Mouse (Mus musculus) left cerebral cortex, postnatal 14 days (tissue): ENCODE measurements around the gene H1foo. TPM values are rescaled to one million over a fixed set of nuclear protein-coding genes. Genes with fewer than 3 reads are reported as not detected.

Experiments used
- DNase-seq, 2 experiments: peaks; one replicate each; pipeline ENCODE4 v3.0.0; 2021 to 2022; ENCODE audit warnings: low spot score in 2 of 2, mixed read lengths in 1 of 2
- intact Hi-C: fragments of 180-260 bp; cut with DNase I; formaldehyde crosslinking; loops from one replicate; pipeline ENCODE4 v1.15.1; 2025
- total RNA-seq, 2 experiments: library from RNA; stranded (reverse); gene quantifications; 2 replicates each; pipeline ENCODE4 v1.2.3; 2021

H1foo gene
- total RNA-seq, 2 experiments from 2014 or later = not detected

DNA sequence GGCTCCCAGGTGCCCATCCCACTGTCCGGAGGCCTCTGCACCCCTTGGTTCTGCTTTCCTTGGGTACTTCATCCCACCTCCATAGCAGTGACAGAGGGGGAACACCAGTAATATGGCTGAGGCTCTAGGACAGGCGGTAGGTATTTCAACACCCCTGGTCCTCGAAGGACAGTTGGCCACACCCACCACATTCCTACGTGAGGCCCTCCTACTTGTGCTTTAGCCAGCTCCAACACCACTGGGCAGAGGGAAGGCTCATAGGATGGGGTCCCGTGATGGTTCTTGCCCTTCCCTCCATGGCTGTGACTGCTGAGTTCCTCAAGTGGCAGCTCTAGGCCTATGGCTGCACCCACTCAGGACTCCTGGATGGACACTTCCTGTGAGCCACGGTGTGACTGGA is 19.9 kb upstream of the H1foo start:
- intact Hi-C loops = no loop called here
- no peak for DNase-seq

DNA sequence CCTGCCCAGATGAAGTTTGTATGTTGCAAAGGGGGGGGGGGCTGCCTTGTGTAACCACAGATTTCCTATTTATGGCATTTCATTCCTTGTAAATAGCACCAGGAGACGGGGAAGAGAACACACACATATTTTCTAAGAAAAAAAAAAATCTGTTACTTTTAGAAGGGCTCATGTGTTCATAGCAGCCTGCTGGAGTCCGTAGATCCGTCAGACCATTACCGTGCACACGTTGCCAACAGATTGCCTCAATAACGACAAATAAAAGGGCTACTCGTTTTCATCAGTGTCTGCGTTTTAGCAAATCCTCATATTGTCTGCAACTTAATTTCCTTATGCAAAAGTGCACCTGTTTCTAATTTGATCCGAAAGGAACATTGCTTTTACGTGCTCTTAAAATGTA is 18.3 kb upstream of the H1foo start:
- intact Hi-C loops = no loop called here
- DNase-seq = no peak

DNA sequence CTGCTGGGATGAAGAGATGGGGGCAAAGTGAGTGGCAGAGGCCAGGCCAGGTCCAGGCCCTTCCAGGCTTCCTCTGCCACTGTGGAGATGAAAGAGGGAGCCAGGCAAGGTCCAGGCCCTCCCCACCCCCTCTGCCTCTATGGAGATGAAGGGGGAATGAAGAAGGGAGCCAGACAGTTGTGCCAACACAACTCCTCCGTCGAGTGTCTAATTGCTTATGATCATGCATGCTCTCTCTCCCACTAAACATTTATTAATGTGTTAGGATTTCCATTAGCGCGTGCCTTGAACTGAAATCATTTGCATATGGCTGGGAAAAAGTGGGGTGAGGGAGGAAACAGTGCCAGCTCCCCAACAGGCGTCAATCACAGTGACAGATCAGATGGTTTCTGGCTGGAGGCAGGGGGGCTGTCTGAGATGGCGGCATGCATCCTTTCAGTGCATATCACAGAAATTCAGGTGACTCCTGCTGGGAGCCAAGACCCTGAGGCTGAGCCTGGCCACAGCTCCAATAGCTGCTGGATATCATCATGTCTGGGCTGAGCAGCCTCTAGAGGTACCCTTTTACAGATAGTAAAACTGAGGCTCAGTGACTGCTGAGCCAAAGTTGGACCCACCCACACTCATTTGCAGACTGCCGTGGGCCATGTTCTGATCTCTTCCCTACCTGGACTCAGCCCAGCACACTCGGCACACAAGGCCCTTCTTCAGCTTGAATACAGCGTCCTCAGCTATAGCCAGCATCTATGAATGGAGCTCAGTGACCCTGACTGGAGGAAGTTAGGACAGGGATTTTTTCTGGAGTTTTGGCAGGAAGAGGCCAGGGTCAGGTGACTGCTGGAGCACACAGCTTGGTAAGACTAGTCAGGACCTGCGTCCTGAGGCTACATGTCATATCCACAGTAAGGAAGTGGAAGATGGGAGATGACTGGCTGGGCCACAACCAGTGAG is 17.2 kb upstream of the H1foo start:
- intact Hi-C loops = no loop called here
- DNase-seq = no peak

DNA sequence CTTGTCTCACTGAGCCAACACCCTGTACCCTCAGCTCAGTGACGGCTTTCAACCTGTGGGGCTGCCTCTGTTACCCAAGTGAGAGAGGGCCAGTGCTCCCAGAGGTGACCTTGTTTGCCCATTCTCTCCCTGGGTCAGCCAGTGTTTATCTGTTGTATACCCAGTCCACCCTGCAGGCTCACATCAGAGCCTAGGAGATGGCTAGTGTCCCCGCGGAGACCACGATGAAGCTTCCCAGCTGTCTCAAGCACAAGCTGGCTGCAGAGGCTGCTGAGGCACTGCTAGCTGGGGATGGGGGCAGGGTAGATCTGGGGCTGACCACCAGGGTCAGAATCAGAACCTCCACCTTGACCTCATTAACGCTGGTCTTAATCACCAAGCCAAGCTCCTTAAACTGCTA is 14.7 kb upstream of the H1foo start:
- DNase-seq = no peak
- intact Hi-C loops = no loop called here

DNA sequence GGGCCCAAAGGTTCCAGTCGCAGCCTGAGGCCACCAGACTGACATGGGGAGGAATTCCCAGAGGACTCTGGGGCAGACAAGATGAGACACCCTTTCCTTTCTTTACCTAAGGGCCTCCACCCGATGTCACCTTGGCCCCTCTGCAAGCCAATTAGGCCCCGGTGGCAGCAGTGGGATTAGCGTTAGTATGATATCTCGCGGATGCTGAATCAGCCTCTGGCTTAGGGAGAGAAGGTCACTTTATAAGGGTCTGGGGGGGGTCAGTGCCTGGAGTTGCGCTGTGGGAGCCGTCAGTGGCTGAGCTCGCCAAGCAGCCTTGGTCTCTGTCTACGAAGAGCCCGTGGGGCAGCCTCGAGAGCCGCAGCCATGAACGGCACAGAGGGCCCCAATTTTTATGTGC is 13.1 kb upstream of the H1foo start, which contains the start of gene Rho:
Gene Rho, plus strand, starts transcription at position 110 of the 400 bp plus-strand sequence.
- DNase-seq = no peak
- intact Hi-C loops = no loop called here

DNA sequence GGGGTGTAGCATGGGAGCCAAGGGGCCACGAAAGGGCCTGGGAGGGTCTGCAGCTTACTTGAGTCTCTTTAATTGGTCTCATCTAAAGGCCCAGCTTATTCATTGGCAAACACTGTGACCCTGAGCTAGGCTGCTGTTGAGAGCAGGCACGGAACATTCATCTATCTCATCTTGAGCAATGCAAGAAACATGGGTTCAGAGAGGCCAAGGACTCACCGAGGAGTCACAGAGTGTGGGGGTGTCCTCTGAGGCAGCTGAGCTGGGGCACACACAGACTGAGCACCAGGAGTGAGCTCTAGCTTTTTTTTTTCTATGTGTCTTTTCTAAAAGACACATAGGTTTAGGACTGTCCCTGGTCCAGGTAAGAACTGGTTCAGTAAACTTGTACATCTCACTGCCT is 12.3 kb upstream of the H1foo start:
- intact Hi-C loops = no loop called here
- DNase-seq = no peak

DNA sequence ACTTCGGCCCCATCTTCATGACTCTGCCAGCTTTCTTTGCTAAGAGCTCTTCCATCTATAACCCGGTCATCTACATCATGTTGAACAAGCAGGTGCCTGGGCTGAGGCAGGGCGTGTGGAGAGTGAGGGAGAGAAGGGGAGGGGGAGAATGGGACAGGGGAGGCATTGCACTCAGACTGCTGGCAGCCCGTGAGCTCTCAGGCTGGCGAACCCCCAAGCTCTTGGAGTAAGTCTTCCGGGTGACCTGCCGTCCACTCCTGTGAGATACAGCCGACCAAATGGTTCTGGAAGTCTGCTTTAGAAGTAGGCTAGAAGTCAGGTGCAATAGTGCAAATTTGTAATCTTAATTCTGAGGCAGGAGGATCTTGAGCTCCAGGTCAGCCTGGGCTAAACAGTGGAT is 9.2 kb upstream of the H1foo start:
- no peak for DNase-seq
- intact Hi-C loops = no loop called here

DNA sequence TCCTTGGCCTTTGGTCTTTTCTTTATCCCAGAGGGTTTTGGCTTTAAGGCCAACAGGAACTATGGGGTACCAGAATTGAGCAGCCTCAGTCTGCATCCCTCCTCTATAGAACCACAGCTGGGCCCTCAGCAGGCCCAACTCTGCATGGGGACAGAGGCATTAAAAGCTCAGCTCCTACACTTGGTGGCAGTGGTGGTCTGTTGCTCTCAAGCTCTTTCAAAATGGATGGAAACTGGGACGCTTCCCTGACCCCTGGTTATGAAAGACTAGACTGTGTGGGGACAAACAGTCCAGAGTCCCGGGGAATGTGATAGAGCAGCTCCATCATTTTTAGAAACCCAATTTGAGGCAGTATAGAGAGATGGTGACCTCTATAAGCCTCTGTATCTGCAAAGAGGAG is 6.7 kb upstream of the H1foo start:
- DNase-seq = no peak
- intact Hi-C loops = no loop called here

DNA sequence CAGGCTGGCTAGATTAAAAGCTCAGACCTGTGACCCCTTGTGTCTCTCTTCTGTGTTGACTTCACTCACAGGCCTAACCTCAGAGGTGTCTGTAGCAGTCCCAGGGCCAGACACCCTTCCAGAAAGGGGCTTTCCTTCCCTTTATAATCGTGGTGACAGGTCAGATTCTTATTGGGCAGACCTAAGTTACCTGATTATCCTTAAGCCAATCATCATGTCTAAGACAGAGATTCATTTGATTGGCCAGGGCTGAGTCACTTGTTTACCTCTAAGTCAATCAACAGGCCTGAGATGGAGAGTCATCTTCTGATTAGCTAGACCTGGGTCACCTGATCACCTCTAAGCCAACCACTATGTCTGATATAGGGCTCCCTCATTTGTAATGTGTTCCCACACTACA is 5.9 kb upstream of the H1foo start:
- intact Hi-C loops = no loop called here
- no peak for DNase-seq

DNA sequence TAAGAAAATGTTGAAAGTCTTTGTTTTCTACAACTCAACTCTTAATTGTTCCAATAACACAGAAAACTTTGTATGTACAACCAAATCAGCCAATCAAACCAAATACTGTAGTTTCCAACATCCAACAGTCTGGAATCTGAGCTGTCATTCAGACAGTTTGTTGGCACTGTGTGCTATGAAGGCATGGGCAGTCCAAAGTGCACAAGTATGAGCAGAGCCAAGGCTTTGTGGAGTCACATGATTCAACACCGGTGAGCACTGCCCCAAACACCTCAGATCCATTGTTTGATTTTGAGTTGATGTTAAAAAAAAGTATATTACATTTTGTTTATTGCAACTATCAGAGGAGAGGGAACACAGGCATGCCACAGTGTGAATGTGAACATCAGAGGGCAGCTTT is 4.1 kb upstream of the H1foo start:
- DNase-seq = no peak
- intact Hi-C loops = no loop called here

DNA sequence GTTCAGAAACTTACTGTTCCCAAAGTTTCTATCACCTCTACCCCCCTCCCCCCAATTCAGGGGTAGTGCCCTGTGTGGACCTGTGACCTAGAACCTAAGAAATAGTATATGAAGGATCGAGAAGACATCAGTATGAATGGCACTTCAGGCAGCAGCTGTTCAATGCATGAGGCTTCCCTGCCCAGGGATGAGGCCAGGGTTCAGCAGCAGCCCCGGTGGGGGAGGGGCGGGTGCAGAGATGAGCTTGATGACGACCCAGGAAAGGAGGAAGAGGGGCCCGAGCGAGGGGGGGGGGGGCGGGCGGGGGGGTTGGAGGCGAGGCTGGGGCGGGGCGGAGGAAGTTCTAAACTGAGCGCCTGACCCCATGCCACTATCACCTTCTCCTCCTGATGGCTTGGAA is 3.6 kb upstream of the H1foo start:
- no peak for DNase-seq
- intact Hi-C loops = no loop called here

DNA sequence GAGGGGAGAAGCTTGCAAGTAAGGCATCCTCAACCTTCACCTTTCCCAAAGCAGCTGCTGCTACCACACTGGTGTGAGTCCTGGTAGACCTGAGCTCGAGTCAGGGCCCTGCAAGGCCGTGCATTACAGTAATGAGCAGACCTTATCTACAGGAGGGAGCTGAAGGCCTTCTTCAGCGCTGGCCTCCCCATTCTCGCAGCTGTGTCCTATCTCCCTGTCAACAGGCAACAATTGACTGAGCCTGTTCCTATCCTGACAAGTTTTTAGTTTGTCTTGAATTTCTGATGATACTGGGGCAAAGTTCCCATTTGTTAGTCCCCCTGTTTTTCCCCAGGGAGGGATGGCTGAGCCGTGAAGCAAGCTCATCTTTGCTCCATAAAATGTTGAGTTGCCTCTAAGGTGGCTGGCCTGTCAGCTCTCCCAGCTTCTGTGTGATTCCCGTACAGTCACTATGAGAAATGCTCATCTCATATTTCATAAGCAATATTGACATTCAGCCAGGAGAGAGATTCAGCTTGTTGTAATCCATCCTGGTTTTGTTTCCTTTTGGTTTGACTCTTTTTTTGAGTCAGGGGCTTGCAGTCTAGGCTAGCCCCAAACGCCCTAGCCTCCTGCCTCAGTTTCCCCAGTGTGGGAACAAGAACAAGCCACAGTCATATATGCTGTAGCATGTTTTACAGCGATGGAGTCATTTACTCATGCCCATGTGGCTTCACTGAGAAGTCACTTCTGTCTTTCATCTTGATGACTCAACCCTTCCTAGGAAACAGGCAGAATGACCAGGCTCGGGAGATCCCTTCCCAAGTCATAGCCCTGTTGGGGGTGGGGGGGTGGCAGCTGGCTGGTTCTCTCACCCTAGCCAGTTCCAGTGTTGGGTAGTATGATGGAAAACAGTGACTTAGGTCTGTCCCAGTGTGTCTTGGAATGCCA is 975 bp upstream of the H1foo start:
- DNase-seq = no peak
- intact Hi-C loops = no loop called here

DNA sequence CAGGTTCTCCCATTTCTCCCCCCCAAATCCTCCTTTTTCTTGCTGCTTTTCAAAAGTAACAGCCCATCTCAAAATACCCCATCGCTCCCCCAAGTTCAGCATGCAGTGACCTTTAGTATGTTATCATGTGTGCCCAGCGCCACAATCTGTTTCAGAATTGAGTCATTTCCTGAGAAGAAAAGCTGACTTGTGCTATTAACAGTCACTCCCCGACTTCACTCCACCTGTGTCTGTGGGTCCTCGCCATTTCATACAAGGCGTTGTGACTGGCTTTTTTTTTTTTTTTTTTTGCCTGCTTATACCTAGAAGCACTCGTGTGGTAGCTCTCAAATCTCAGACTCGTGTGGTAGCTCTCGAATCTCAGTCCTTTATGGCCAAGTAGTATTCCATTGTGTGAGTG is 895 bp downstream of the H1foo start:
- no peak for DNase-seq
- intact Hi-C loops = no loop called here

DNA sequence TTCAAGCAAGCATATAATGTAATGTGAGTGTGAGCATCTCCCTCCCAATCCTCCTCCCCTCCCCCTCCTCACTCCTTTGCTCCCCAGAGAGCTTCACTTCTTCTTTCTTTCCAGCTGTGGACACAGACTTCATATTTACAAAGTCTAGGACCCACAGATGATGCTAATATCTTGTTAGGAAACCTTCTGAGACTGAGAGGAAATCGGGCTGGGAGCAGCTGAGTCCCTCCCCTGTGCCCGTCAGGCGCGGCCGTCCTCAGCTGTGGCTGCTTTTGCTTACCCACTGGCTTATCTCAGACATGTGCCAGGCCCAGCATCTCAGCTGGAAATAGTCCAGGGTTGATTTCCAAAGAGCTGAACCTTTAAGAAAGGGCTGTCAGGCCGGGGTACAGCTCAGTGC is 1.7 kb downstream of the H1foo start:
- intact Hi-C loops = no loop called here
- no peak for DNase-seq

DNA sequence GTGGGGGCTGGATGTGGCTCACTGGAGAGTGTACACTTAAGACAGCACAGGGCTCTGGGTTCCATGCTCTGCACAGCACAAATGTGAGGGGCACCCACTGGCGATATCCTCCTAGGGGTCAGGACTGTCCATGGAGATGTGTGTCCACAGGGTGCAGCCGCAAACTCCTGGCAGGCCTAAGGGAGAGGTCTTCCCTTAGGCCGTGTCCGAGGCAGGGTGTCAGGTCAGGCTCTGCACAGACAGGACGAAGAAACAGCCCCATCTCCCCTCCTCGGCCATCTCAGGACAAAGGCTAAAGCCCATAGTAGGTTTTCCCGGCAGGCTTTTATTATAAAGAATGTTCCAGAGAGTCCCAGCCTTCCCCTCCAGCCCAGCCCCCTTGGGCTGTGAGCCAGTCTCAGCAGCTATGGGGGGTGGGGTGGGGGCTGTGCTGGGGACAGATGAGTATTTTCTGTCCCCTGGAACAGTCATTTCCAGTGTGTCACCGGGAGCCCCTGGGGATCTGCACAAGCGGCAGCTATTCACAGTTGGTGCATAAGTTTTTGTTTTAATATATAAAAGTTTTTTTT is 9.9 kb downstream of the H1foo start:
- no peak for DNase-seq
- intact Hi-C loops = no loop called here

DNA sequence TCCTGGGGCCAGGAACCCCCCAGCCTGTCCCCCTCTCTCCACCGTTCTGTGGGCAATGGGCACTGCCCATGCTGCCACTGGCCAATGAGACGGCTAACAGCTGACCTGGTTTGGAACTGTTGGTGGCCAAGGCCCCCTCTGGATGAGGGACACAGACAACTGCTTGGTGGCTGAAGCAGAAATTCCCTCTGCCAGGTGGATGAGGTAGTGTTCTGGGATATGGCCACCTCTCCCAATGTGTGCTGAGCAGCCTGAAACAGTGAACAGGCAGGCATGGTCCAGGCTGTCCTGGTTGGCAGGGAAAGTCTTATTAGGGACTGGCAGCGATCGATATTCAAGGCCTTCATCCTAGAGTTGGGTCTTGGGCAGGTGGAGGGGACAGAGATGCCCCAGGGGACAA is 10.4 kb downstream of the H1foo start:
- no peak for DNase-seq
- intact Hi-C loops = no loop called here

DNA sequence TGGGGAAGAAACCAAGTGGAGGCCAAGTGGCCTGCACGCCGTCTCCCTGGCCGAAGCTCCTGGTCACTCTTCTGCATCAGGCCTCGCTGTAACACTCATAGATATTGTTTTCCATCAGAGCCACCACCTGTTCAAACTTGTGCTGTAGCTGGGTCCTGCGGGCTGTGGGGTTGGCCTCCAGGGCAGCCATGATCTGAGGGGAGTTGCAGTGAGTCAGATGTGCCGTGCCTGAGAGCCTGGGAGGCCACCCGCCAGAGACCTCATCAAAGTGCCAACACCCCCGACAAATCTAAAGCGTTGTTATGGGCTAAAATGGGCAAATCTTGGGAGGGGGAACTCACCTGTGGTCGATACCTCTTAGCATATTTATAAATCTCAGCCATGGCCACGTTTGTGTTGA is 10.9 kb downstream of the H1foo start:
- intact Hi-C loops = no loop called here
- no peak for DNase-seq

DNA sequence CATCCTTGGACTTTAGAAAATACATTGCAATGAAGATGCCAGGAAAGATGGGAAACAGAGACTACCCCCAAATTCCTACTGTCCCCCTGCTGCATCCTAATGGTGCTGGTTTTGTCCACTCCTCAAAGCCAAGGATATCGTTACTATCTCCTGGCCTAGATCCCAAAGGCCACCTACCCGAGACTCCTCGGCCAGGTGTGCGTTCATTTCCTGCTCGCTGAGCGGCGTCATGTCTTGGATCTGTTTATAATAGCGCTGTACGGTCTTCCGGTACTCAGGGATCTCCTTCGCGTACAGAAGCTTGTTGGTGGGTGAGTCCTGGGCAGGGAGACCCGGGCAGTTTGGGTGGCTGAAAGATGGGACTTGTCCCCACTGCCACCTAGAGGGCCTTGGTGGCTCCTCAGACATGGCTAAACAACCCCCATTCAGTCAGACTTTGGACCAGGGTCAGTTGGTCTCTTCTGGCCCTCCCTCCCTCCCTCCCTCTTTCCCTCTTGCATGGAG is 11.7 kb downstream of the H1foo start:
- DNase-seq = no peak
- intact Hi-C loops = no loop called here

DNA sequence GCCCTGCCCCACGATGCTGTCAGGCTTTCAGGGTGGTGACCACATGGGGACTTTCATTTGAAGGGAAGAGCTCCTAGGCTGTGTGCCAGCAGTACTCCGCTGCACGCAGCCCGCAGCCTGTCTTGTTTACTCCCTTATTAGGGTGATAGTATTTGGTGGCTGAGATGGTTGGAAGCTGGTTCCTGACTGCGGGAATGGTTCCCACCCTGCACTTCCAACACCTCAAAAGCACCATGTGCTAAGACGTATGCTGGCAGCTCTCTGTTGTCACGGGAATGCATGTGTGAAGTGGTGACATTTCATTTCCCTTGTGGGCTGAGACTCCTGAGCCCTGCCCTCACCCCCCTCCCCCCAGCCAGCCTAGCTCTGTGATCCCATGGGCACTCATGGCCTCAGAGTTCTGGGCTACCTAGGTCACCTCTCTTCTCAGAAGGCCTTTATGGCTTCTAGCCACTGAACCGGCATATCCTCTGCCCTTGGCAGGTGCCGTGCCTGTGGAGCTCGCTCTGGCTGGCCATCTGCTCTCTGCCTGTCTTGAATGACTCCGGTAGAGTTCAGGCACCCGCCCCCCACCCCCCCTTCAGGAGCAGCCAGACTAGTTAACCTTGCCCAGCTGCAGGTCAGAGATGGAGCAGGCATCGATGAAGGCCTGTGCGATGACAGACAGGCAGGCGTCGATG is 12.3 kb downstream of the H1foo start:
- peak in 1 of 2 experiments; percentile 65 for DNase-seq
- intact Hi-C loops = no loop called here
